Mouse (Mus musculus) cerebellum, adult 18-20 months (tissue): Measurements from ENCODE around the gene Usp46.
"Not testable (repeated sequence)": the region's sequence is repeated elsewhere in the genome, so short reads cannot be mapped to it uniquely, and the experiment has no call there.

Experiments used
- DNase-seq, 2 experiments: peaks; one replicate each; pipeline ENCODE4 v3.0.0; 2021

Gene Usp46

DNA sequence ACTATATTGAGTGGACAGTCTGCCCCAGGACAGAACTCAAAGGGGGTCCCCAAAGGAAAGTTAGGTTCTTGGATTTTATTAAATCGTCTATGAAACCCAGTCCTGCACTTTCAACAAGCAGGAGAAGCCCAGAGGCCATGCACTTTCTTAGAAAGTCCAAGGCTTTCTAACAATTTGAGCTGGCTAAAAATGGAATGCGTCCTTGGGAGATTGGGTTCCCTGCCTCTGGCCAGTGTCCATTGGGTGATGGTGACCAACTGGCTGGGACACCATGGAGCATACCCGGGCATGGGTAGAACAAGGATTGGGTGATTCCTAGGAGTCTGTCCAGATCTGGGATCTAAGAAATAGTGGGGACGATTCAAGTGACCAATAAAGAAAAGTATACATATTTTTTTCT lies 47.7 kb downstream of the Usp46 start:
- DNase-seq: no peak

- no peak for DNase-seq
These were observed 49.2 kb downstream of the Usp46 start for GRCm38 (mm10) chr5:74018870-74019565.

GRCm38 (mm10) chr5:74017488-74017887 lies 50.7 kb downstream of the Usp46 start:
- no peak for DNase-seq

- DNase-seq: no peak
These were observed 56.6 kb downstream of the Usp46 start for GRCm38 (mm10) chr5:74011629-74012028.

- no peak for DNase-seq
These were observed 60.6 kb downstream of the Usp46 start for GRCm38 (mm10) chr5:74007492-74008070.

GRCm38 (mm10) chr5:74005936-74006335 lies 62.3 kb downstream of the Usp46 start:
- peak in 1 of 2 experiments; percentile 43 for DNase-seq

- no peak for DNase-seq
These were observed 66.5 kb downstream of the Usp46 start for GRCm38 (mm10) chr5:74001743-74002142.

GRCm38 (mm10) chr5:73998966-73999365 lies 69.3 kb downstream of the Usp46 start:
- DNase-seq: no peak

- DNase-seq: no peak
These were observed 73.4 kb downstream of the Usp46 start for GRCm38 (mm10) chr5:73994850-73995249.

DNA sequence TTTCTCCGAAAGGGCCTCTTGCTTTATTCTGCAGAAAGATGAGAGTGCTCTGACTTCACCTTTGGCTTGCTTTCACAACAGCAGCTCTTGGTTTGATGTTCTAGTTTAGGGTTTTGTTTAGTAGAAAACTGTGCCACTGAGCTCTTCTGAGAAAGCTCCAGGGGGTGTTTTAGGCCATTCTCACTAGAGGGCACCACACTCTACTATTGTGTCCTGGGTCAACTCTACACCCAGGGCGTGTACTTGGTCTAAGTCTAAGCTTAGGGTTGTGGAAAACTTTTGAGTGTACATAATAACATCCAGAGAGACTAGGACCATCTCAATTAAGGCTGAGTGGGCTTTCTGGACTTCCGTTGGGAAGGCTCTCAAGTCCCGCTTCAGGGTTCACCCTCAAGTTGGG lies 74.7 kb downstream of the Usp46 start:
- DNase-seq: peak in 1 of 2 experiments; percentile 40

DNA sequence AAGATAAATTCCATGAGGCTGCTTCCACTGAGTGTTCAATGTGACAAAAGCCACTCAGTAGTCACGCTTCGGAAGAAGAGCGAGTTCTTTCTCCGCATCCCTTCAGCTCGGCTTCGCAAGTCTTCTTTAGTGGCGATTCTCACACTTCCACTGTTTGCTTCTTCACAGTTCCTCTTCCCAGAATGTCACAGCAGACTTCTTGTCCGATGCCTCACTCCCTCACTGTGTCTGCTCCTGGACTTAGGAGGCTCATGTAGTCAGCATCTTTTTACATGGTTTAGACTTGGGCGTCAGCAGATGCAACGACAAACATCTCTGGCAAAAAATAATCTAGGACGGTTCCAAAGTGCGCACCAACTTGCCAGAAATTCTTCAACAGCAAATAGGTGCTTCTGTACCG lies 75.9 kb downstream of the Usp46 start:
- no peak for DNase-seq

- DNase-seq: no peak
These were observed 78.7 kb downstream of the Usp46 start for GRCm38 (mm10) chr5:73989532-73989931.

DNA sequence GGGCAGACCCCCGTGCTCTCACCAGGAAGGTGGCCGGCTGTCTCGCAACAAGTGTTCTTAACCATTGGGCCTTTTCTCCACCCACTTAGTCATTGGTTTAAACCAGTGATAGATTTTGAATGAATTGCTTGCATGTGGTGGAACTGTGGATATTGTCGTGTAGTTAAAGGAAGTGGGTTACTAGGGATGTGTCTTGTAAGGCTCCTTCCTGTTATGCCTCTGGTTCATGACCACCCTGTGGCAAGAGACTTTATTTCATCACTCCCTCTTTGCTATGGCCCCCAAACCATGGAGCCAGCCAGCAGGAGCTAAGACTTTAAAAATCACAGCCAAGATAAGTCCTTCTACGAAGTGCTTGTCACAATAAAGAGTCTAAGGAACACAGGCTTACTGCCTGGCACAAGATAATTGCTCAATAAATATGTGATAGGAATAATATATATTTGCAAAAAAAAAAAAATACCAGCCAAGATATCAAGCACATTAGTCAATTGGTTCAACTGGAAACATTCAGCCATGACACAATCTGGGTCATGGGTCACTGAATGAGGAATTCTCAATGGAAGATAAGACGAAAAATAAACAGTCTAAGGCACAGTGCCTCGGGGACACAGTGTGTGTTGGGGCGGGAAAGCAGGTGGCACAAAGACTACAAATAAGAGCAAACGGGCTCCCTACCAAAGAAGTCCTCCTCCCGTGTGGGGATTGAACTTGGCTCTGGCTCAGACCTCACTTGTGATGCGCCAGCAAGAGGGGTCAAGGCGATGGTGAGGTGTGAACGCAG lies 80.3 kb downstream of the Usp46 start:
- no peak for DNase-seq

- DNase-seq: no peak
These were observed 90.8 kb downstream of the Usp46 start for GRCm38 (mm10) chr5:73977426-73977825.

DNA sequence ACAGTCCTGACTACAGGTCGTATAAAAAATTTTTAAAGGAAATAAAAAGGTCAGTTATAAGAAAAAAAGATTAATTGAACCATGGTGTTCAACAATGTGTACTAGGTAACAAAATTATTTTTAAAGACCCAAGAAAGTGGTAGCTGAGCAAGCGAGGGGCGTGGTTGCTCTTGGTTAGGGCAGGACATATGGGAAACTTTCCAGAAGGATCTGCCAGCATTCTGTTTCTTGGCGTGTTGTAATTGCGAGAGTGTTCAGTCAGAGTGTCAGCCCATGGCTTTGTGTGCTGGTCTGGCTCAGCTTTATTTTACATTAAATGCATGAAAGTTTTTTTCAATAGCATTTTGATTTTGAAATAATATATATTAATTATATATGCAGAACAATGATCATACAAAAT lies 96.5 kb downstream of the Usp46 start:
- no peak for DNase-seq

DNA sequence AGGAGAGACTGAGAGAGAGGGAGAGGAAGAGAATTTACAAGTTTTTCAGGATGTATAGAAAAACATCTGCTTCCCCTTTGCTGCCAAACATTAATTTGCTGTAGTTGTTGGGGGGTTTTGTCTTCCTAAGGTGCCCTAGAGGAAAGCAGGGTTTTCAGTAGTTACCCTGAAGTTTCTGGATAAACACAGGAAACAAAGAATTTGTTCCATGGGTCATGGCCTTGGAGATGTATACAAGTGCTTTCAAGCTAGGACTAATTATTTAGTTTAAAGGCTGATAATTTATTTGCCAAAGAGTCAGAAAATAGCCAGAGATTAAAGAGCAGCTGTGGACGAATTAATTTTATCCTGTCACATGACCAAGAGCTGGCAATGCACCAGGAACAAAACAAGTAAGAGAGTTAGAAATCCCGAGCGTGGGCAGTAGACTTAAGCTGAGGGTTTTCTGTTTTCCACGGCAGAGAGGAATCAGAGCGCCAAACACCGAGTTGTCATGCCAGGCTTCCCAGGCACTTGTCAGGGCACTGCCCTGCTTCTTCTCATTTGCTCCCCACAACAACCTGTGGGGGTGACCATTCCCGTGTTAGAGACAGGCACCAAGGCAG lies 98.1 kb downstream of the Usp46 start:
- no peak for DNase-seq

DNA sequence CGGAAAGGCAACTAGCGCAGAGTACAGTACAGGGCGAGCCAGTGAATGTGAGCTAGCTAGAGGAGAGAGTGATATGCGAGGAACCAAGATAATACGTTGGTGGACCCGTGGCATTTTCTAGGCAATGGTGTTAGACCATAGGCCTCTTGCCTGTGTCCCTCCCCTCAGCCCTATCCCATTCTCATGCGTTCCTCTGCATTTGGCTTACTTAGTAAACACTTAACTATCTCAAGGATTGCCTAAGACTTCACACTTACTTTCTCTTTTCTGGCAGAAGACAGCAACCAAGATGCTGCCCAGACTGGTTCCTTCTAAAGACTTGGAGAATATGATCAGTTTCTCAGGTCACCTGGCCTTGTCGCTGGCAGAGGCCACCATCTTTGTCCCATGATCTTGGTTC lies 98.9 kb downstream of the Usp46 start:
- no peak for DNase-seq

- DNase-seq: no peak
These were observed 108.5 kb downstream of the Usp46 start for GRCm38 (mm10) chr5:73959779-73960178.

DNA sequence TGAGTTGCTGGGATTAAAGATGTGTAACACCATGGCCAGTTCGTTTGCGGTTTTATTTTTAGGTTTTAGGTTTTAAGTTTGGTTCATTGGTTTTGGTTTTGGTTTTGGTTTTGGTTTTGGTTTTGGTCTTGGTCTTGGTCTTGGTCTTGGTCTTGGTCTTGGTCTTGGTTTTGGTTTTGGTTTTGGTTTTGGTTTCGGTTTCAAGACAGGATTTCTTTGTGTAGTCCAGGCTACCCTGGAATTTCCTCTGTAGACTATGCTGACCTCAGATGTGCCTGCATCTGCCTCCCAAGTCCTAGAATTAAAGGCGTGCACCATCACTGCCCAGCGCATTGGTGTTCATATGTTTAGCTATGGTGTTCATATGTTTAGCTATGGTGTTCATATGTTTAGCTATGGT lies 109.6 kb downstream of the Usp46 start:
- not testable (repeated sequence) for DNase-seq

DNA sequence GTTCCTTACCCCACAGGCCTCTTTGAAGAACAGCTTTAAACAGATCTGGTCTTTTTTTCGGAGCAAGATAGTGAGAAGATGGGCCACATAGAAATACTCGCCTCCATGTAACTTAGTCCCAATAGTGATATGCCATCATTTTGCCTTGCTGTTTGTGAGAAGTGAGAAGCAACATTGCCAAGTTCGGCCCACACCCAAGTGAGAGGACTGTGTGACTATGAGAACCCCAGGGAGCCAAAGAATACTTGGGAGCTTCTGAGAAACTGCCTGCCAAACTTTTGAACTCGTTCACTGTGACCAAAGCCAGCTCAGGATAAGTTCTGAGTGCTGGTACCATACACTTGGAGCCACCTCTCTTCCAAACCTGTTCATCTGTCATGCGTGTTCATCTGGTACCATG lies 110.1 kb downstream of the Usp46 start:
- no peak for DNase-seq

GRCm38 (mm10) chr5:73955691-73956090 lies 112.5 kb downstream of the Usp46 start:
- DNase-seq: no peak

DNA sequence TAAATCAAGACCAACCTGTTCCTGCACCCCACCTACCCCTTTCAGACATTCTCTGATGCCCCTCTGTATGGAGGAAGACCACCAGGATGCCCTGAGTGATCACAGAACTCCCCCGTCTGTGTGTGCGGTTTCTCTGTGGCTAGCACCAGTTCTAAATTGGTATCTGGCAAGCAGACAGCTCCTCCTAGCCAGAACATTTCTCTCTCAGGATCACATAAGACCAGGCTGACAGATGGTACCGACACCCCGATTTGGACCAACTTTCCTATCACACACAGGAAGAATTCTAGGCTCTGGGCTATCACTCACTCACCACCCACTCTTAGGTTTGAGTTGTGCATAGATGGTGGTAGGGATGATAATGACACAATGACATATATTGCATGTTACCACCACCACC lies 113.2 kb downstream of the Usp46 start:
- DNase-seq: peak; percentile 48 to 64

GRCm38 (mm10) chr5:73953066-73953614 lies 115.1 kb downstream of the Usp46 start:
- no peak for DNase-seq
